Mouse (Mus musculus) lung, adult 2 months (tissue): ENCODE data around the gene Adcy2.

Source experiments
- CTCF ChIP-seq: fragments of 200-500 bp; IDR thresholded peaks from 2 replicates; pipeline ENCODE4 v1.5.1; 2011; ENCODE audit warnings: mild to moderate bottlenecking, low read length, control low read depth; ENCODE audit not compliant: insufficient read depth
- POLR2A ChIP-seq: fragments of 200-500 bp; IDR thresholded peaks from 2 replicates; pipeline ENCODE4 v1.6.1; 2011; ENCODE audit warnings: low read depth, mild to moderate bottlenecking, control low read depth, low read length, borderline replicate concordance; ENCODE audit errors: extremely low read depth

- TF ChIP-seq CTCF (no peak), POLR2A (no peak)
Measured at GRCm38 (mm10) chr13:68707296-68707747, 292.0 kb downstream of the Adcy2 start.
